Comparison of ENCODE assay signal across 10 mouse cellular contexts in genomic region chrX:161961176-161961575, GRCm38 (mm10).
DNase-seq lines count a peak whose midpoint lies in the region; ATAC-seq and TF ChIP-seq lines count a peak whose summit lies in the region.
"Had no signal": no experiment of that assay in that cellular context is flagged by ENCODE, and none has a peak within 500 bp of the region (broad histone marks: within the 10 kb centered on the region; RNA-seq: fewer than 3 reads in every experiment).

No protein-coding gene starts in this region.

- H3K9me3 ChIP-seq in lung, embryonic 14.5 days (ENCODE audit: low read depth, low read length), result no peaks in the 10 kb centered on the region
- H3K9me3 ChIP-seq in midbrain, embryonic 15.5 days, result no peaks in the 10 kb centered on the region
- H3K9me3 ChIP-seq: hindbrain, embryonic 15.5 days; neural tube, embryonic 13.5 days had no signal

- DNase-seq in ovary, adult 18-20 months (ENCODE audit: low spot score), result peak; percentile 37
- no peak for DNase-seq in ovary, postnatal 10 days (ENCODE audit: low spot score)
- DNase-seq in cerebellum, adult 18-20 months, result peak; percentile 77 to 85
- DNase-seq in heart, postnatal 10 days, result peak; percentile 63 to 67
- DNase-seq in lung, embryonic 14.5 days, result peak; percentile 96
- DNase-seq in spleen, adult 12 weeks (ENCODE audit: low spot score), result no peak
- DNase-seq in layer of hippocampus, adult 9-10 months (ENCODE audit: low spot score), result no peak

- intact Hi-C loops in heart, postnatal 10 days (cut with DNase I), result loop anchor here (5.0 kb wide), 2 partner anchors 89 to 196 kb away; partner anchors contain the start of gene Nhs

- H3K9ac ChIP-seq in lung, embryonic 14.5 days, result no peak overlapping the region
- no peak overlapping the region for H3K9ac ChIP-seq in midbrain, embryonic 15.5 days
- H3K9ac ChIP-seq: hindbrain, embryonic 15.5 days; neural tube, embryonic 13.5 days had no signal

- H3K36me3 ChIP-seq in lung, embryonic 14.5 days (ENCODE audit: insufficient read depth), result no peaks in the 10 kb centered on the region
- no peaks in the 10 kb centered on the region for H3K36me3 ChIP-seq in midbrain, embryonic 15.5 days (replicated peaks)
- H3K36me3 ChIP-seq: hindbrain, embryonic 15.5 days; neural tube, embryonic 13.5 days had no signal

- no peaks in the 10 kb centered on the region for H3K4me1 ChIP-seq in lung, embryonic 14.5 days (ENCODE audit: insufficient read depth)
- H3K4me1 ChIP-seq in midbrain, embryonic 15.5 days, result no peaks in the 10 kb centered on the region
- H3K4me1 ChIP-seq: hindbrain, embryonic 15.5 days had no signal

- WGBS in lung, embryonic 14.5 days, result 29% methylated on average over 4 of the region's 4 CpGs
- WGBS in midbrain, embryonic 15.5 days, result 56% methylated on average over 4 of the region's 4 CpGs

- ATAC-seq in lung, embryonic 14.5 days (ENCODE audit: insufficient read depth), result peak; percentile 74; the same call in 1 of the 2 replicates
- no peak for ATAC-seq in midbrain, embryonic 15.5 days (replicated peaks)

- H3K27ac ChIP-seq in lung, embryonic 14.5 days (ENCODE audit: low read depth), result no peak overlapping the region
- no peak overlapping the region for H3K27ac ChIP-seq in midbrain, embryonic 15.5 days
- H3K27ac ChIP-seq: hindbrain, embryonic 15.5 days; neural tube, embryonic 13.5 days had no signal

- no peaks in the 10 kb centered on the region for H3K27me3 ChIP-seq in lung, embryonic 14.5 days (ENCODE audit: insufficient read depth, low read length)
- H3K27me3 ChIP-seq in midbrain, embryonic 15.5 days (replicated peaks), result no peaks in the 10 kb centered on the region; the same call in 1 of the 2 replicates

- H3K4me3 ChIP-seq in lung, embryonic 14.5 days (ENCODE audit: low read depth, low read length), result no peak overlapping the region
- H3K4me3 ChIP-seq in midbrain, embryonic 15.5 days, result no peak overlapping the region
- H3K4me3 ChIP-seq: hindbrain, embryonic 15.5 days; neural tube, embryonic 13.5 days had no signal

- no peak overlapping the region for H3K4me2 ChIP-seq in lung, embryonic 14.5 days
- no peak overlapping the region for H3K4me2 ChIP-seq in midbrain, embryonic 15.5 days
- H3K4me2 ChIP-seq: hindbrain, embryonic 15.5 days; neural tube, embryonic 13.5 days had no signal

- TF ChIP-seq CTCF in lung, embryonic 14.5 days (IDR thresholded peaks at IDR 0.05; ENCODE audit: low read depth), result no peak

Comparison
In these comparisons a context has a peak if more than half of its experiments do, and no peak if none do; other contexts are left out.
1. DNase-seq: peak in ovary, adult 18-20 months (single experiment), cerebellum, adult 18-20 months (2 of 2), heart, postnatal 10 days (2 of 2) and lung, embryonic 14.5 days (single experiment); none in ovary, postnatal 10 days (single experiment), spleen, adult 12 weeks (single experiment) and layer of hippocampus, adult 9-10 months (single experiment).